Mouse (Mus musculus): ENCODE results near the gene Ccdc81. TPM values are rescaled to one million over a fixed set of nuclear protein-coding genes. Genes with fewer than 3 reads are reported as not detected.
A peak's percentile ranks its signal among the peaks of the same experiment; 100 is the strongest.

The Ccdc81 gene
- not detected for total RNA-seq (2021)
- long read RNA-seq, experiment 1: 0 reads
- long read RNA-seq, experiment 2: 0 reads

DNA sequence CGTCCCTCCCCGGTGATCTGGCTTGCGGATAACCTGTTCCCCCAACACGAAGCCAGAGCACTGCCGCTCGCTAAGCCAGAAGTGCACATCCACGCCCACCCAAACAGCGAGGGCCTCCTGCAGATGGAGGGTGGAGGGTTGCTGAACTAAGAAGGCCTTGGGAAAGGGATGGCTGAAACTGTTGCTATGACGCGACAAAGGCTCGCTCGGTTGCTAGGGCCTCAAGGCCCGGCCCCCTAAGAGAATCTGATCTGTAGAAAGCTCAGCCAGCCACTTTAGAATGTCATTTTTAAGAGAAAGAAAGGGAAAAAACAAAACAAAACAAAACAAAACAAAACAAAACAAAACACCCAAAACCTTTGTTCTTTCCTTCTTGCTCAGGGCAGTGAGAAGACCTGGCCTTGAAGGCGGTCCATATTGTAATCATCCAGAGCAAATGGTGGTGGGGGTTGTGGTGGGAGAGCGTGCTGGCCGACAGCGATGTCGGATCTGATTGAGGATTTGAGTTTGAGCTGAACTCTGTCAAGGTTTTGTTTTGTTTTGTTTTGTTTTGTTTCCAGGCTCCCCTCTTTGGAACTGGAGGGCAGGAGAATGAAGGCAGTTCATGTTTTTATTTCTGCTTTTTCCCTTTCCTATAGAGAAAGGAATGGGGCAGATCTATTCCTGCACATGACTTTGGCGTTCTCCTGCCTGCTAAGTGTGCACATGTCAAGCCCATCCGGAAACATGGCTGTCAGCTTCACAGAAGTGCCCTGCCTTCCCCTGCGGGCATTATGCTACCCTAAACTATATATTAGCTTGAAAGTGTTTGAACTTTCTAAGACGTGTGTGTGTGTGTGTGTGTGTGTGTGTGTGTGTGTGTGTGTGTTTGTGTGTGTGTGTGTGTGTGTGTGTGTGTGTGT is at the start of gene Ccdc81:
Gene Ccdc81, minus strand, starts transcription at position 188 of the 902 bp plus-strand sequence.
- DNase-seq: no peak

DNA sequence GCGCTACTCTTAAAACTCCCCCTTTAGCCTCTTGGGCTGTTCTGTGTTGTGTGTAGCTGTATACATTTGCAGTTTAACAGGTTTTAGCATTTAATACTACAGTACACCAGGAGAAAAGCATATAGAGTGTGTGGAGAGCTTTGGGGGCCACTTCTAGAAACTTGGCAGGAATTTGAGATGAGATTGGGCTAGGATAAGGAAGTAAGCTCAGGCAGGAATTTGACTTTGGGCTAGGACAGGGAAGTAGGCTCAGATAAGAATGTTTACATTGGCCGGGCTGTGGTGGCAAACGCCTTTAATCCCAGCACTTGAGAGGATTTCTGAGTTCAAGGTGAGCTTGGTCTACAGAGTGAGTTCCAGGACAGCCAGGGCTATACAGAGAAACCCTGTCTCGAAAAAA is 46.0 kb upstream of the Ccdc81 start:
- no peak for DNase-seq

DNA sequence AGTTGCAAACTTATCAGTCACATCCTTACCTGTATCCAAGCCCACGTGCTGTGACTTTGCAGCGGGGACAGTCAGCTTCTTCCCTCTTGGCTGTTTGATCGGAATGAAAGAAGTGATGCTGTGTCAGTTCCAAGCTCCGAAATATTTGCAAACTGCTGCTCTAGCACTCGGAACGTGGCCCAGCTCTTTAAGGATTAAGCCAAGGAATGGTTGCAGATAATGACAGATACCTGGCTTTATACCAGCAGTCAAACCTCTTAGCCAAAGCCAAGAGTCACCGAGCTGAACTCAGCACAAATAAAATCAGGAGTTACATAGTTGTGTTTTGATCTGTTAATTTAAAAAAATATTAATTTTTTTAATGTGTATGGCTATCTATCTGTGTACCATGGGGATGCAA is 44.6 kb upstream of the Ccdc81 start:
- peak; percentile 13 to 14 for DNase-seq

GRCm38 (mm10) chr7:89940571-89941463 is 37.4 kb upstream of the Ccdc81 start, which contains the start of gene Hikeshi:
Hikeshi (minus strand) TSS chr7:89941204.
- peak; percentile 97 to 98 for DNase-seq

DNA sequence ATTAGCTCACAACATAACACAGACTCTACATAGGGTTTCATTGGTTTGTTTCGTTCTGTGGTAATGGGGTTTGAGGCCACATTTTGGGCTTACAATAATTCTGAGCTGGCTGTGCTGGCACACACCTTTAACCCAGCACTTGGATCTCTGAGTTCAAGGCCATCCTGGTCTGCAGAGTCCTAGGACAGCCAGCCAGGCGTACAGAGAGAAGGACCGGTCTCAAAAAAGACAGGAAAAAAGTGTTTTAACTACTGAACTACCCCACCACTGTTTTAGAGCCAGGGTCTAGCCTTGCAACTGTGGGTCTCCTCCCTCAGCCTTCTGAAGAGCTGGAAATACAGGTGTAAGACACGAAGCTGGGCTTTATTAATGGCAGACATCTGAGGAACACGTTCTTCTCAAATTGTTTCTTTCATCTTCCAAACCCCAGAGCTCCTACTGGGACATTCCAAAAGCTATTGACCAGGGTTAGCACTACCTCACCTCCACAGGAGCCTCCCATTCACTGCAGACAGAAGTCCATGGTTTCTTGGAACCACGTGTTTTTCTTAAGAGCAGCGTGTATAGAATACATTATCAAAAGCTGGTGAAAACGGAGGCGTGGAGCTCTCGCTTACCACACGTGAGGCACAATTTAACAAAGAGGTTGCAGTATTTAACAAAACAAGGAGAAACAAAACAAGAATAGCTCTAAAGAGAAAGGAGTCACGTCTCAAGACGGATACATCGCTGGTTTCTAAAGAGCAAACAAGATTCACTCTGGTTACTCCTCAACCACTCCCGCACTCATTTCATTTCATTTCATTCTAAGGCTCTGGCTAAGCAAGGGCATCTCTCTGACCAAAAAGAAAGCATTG is 36.3 kb upstream of the Ccdc81 start:
- no peak for DNase-seq

DNA sequence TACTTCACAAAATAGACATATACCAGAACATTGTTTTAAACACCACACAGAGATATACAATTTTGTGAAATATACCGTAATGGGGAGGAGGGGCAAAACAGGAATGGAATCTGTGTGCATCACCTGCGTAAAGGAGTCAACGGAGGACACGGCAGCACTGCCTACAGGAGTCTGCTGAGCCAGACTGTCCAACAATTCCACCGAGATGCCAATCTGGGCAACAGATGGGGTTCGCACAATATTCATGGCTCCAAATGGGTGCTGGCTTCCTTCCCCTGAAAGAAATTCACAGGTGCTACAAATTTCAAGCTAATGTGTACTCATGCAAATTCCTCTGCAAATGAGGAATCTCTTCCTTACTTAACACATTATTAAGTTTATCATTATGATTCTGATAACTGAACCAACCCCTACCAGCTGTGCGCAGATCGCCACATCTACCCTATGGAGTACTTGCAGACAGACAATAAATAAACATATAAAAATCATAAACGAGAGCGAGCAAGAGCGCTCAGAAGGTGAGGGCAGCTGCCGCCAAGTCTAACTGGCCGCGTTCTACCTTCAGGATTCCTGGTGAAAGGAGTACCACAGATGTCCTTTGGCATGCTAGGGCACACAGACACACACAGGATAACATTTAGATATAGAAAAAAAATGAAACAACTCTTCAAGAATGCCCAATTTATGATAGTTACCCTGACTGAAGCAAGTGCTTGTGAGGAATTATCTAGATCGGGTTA is 20.2 kb upstream of the Ccdc81 start:
- DNase-seq: no peak

DNA sequence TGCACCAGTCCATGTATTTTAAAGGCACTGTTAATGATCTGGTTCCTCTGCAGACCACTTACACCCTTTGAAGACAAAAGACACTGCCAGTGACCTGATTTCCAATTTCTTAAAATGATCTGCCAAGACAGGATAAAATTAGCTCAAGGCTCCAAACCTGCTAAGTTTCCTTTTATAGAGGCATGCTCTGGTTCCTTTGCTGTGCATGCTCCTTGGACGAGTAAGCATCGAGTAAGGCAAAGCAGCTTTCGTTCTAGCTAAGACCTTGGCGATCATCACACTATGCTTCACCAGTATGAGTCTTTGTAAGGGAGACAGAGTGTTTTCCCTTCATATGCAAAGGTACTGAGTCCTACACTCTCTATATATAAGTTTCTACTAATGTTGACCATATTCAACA is 14.3 kb upstream of the Ccdc81 start:
- no peak for DNase-seq

GRCm38 (mm10) chr7:89916711-89917110 is 13.3 kb upstream of the Ccdc81 start:
- peak in 1 of 2 experiments; percentile 8 for DNase-seq

- DNase-seq: no peak
Measured at GRCm38 (mm10) chr7:89913432-89914158, 10.2 kb upstream of the Ccdc81 start.

DNA sequence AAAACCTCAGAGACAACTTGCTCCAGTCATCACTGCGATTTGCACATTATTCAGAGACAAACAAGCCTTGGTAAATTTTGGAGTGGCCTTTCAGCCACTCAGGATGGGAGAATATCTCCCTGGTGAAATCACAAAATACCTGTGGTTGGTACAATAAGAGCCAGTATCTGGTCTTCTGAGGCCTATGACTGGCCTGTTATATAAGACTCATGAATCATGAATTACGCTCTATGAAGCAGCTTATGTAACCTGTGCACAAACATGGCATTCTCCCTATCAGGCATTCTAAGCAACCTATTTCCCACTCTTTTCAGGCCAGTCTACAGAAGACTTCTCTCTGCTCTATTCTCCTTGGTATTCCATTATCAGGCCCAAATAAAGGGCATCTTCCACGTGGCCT is 8.9 kb upstream of the Ccdc81 start:
- no peak for DNase-seq

DNA sequence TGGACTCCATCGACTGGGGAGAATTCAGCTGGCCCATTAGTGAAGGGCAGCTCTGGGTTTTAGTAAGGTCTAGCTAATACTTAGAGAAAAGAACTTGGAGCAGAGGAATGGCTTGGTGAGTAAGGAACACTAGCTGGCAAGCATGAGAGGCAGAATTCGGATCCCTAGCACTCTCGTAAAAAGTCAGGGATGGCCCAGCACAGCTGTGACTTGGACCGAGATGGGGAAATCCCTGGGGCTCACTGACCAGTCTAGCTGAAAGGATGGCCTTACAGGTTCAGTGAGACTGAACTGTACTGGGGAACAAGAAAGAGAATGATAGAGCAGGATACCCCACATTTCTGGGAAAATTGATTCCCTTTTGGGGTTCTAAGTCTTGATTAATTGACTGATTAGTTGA is 6.3 kb upstream of the Ccdc81 start:
- DNase-seq: peak in 1 of 2 experiments; percentile 11

DNA sequence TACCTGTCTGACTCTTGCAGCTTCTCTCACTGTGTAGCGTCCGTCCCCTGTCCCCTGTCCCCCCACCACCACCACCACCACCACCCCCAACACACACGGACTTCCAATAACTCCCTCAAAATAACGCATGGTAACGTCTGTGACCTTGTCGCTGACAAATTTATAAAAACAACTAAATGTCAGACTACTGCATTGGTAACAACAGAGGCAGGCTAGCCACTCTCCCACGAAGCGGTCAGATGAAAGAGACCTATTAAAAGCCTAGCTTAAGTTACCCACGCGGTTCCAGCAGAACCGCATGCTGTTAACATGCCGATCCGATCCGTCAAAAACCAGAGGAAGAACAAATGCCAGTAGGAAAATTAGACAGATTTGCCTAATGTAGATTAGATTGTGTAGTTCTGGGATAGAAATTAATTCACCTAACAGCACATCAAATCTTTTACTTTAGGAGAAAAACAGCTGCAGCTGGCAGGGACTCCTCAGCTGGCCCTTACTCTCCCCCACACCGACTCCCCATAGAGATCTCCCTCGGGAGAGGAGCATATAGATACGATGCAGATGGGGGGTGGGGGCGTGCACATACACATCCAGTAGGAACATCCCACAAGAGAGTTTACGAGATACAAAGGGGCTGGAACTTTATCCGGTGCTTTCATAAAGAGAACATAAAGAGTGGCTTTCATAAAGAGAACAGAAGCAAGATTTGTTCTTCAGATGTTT is 5.6 kb upstream of the Ccdc81 start:
- DNase-seq: no peak

- DNase-seq: peak in 1 of 2 experiments; percentile 7
Measured at GRCm38 (mm10) chr7:89908421-89908820, 5.0 kb upstream of the Ccdc81 start.

- peak; percentile 62 to 90 for DNase-seq
Measured at GRCm38 (mm10) chr7:89907950-89908349, 4.5 kb upstream of the Ccdc81 start.

DNA sequence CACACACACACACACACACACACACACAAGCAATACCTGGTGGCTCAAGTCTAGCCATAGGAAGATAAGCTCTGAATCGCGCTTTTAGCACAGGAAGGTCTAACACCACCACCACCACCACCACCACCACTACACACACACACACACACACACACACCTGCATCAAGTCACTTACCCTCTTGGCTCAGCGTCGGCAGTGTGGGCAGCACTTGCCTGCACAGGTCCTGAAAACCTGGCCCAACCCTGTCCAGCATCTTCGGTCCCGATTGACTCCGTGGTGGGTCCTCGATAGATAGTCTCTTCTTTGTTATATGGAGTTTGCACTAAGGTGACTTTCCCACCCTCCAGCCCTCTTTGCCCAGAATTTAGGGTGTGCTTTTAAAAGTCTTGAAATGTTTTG is 422 bp downstream of the Ccdc81 start:
- no peak for DNase-seq

DNA sequence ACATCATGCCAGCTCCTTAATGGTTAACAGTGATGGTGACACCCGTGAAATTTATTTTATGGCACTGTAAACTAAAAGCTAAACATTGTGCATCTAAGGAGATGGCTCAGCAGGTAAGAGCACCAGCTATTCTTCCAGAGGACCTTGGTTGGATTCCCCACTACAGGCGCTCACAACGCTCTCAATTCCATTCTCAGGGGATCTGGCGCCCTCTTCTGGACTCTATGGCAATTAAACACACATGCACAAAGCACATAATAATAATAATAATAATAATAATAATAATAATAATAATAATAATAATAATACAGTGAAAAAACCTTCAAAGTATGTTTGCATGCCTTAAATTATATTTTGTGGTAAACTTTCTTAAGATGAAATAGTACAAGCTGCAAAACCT is 11.6 kb downstream of the Ccdc81 start:
- peak in 1 of 2 experiments; percentile 49 for DNase-seq

- no peak for DNase-seq
Measured at GRCm38 (mm10) chr7:89891412-89891811, 12.0 kb downstream of the Ccdc81 start.

GRCm38 (mm10) chr7:89884551-89884950 is 18.9 kb downstream of the Ccdc81 start:
- no peak for DNase-seq

DNA sequence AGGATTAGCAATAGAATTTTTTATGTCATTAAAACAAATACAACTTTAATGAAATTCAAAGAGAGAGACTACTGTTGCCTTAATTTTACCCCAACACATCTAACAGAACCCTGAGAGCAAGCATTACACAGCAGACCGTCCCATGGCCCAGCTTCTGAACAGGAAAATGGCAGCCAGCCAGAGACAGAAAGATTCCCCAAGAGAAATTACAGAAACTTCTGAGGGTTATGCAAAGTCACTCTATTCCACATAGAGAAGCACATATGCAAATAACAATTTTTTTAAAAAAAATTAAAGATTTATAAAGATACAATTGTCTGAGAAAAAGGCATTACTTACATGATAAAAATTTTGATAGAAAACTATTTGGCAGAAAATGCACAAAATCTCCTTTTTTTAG is 23.7 kb downstream of the Ccdc81 start:
- peak; percentile 24 to 51 for DNase-seq

GRCm38 (mm10) chr7:89867221-89867620 is 36.2 kb downstream of the Ccdc81 start:
- no peak for DNase-seq
